Mouse (Mus musculus) layer of hippocampus, adult 18-20 months (tissue): ENCODE measurements at regions not wholly inside any gene's neighbourhood (a gene's known extent, or its start where the extent isn't known, plus 50 kb on each side); places are given as distances from the start of the nearest gene placed in this dataset.

Experiments
- DNase-seq, 2 experiments: peaks; one replicate each; pipeline ENCODE4 v3.0.0; 2022; ENCODE audit warnings: low spot score in 2 of 2

DNA sequence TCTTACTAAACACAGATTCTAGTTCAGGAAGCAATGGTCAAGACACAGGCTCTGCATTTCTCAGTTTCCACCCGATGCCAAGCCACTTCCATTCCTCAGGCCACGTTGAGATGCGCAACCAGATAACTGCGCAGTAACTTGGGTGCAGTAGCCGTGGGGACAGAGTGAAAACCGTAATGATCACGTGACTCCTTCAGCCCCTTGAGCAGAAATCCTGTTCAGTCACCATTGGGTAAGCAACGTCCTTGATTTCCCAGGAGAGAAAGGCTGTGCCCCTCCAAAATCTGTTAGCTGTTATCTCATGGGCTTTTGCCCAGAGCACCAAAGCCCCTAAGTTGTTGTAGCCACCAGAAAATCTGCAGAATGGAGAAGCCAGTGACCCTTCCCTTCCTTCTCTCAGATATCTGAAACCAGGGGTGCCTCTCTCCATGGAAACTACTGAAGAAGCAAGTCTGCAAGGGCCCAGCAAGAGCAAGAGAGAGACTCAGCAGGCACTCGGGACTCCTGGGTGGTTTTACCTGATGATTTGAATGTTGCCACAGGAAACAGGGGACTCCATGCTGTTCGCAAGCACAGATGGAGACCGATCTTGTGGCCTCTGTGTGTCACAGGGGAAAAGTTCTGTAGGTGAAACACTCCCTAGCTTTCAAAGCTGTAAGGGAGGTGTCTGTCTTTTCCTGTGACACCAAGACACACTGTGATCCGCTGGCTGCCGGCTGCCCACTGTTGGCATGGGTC lies 126.7 kb downstream of the Lmo4 start:
- no peak for DNase-seq

- no peak for DNase-seq
These were observed 135.0 kb downstream of the Lmo4 start for GRCm38 (mm10) chr3:144069979-144070540.

- DNase-seq = no peak
These were observed 138.0 kb downstream of the Lmo4 start for GRCm38 (mm10) chr3:144067016-144067415.

DNA sequence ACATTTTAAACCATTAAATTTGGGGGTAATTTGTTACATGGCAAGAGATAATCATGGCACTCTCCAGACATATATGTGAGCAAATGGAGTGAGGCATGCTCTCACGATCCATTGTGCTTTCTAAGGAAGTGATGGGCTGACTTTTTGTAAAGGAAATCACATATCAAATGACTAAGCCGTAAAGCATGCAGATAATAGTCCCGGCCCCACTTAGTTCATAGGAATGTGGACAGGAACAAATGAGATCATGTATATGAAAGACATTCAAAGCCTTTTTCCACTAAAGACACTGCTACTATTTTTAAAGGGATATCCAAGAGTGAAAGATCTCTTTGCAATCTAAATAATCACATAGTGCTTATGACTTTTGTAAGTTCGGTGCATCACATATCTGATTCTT lies 146.9 kb downstream of the Lmo4 start:
- DNase-seq = no peak

DNA sequence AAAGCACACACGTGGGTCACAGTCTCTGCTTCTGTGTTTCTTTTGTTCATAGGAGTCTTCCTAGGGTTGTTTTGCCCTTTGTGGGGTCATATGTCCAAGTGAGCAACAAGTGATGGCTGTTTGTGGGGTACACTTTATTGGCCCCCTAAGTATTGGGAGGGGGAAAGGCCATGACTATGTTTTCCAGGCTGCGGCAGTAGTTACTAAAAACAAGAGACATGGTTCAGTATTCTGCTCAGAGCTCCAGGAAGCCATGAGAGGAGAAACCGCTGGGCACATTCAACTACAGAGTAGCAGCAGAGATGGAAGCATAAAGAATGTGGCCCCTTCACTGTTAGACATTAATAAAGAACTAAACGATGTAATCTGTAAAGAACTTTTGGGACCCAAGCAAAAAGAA lies 154.7 kb downstream of the Lmo4 start:
- no peak for DNase-seq

GRCm38 (mm10) chr3:144049270-144049669 lies 155.8 kb downstream of the Lmo4 start:
- DNase-seq = no peak

- DNase-seq = no peak
These were observed 160.7 kb downstream of the Lmo4 start for GRCm38 (mm10) chr3:144044366-144044765.

DNA sequence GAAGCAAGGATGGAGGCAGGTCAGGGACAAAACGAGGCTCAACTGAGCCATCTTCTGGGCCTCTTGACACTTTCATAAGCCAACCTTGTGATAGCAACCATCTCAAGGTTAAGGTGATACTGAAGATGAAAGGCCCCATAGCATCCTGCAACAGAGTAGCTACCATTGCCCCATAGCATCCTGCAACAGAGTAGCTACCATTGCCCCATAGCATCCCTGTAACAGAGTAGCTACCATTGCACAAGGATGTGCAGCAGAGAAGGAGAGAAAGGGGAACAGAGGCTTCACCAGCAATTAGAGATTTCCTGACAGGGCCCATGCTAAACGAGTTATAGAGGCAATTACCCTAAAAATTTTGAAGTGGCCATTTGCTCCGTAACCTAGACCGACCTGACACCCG lies 163.2 kb downstream of the Lmo4 start:
- no peak for DNase-seq

GRCm38 (mm10) chr3:144039498-144039897 lies 165.5 kb downstream of the Lmo4 start:
- DNase-seq = no peak

DNA sequence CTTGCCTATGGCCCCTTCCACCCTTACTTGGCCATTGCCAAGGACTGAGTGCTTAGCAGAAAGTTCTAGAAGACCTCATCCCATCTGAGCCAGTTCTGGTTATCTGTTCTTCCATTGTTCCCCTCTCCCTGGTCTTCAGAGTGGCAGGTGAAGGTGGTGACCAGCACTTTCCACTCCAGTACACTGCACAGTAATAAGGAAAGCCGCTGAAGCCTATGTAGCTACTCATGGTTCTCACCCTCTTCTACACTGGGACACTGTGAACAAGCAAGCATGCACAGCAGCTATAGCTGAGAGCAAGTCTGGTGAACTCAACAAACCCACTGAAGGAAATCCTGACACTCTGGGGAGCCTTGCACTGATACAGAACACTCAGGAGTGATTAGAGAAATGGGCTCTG lies 175.4 kb downstream of the Lmo4 start:
- no peak for DNase-seq

DNA sequence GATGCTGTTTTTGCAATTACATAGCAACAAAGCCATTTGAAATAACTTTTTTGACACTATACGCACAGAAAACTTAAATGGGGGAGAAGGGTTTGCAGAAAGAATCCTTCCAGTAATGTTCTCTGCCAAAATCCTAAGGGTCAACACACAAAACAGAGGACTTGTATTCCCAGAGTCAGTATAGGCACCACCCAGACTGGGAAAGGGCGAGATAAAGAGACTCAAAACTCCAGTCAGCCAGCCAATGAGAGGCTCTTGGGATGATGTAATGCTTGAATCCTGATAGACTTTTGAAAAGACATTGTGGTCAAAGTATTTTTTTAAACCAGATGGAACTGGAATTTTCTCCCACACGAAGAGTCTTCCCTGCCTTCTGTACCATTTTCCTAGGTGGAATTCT lies 175.9 kb downstream of the Lmo4 start:
- no peak for DNase-seq

DNA sequence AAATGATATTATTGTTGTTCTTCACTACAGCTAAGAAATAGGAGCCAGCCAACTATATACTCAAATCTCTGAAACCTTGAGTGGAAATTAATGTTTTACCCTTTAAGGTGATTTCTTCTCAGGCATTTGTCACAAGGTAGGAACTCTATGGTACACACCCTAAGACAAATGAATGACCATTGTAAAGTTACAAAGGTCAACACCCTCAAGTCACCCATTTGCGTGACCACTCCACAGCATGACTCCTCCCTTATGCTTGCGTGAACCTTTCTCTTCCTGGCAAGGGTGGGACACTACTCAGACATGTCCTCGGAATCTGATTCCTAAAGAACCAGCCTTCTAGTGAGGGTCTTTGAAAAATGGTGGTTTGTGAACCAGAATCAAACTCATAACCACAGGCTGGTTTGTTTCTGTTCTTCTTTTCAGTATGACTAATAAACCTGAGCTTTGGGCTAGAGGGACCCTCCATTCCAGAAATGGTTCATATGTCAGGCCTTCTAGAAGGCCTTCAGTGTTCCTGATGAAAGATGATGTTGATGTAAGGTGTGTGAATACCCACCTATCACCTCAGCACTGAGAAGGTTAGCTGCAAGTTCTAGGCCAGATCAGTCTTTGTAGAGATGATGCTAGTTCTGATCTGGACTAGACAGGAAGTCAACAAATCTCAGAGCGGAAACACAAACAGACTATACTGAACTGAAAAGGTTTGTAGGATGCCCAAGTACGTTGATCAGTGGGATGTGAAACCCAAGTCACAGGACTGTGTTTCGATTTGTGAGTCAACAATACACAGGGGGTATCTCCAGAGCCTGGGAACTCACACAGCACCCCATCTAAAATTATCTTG lies 177.7 kb downstream of the Lmo4 start:
- no peak for DNase-seq

GRCm38 (mm10) chr3:144025451-144026125 lies 179.4 kb downstream of the Lmo4 start:
- no peak for DNase-seq

GRCm38 (mm10) chr3:144024216-144024615 lies 180.8 kb downstream of the Lmo4 start:
- peak in 1 of 2 experiments; percentile 74 for DNase-seq

DNA sequence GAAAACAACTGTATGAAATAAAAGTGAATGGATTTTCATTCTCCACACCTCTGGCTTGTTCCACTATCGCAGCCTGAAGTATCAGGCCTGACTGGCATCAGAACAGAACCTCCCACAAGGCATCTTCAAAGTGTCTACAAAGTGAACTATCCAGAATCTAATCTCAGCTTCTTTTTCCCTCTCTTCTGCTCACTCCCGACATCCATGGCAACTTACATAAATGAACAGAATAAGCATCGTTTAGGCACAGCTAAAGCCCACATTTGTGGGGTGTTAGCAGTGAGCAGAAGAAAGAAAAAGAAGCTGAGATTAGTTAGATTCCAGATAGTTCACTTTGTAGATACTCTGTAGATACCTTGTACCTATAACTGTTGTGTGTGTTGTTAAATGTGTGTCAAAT lies 182.0 kb downstream of the Lmo4 start:
- DNase-seq = no peak

- DNase-seq = no peak
These were observed 183.1 kb downstream of the Lmo4 start for GRCm38 (mm10) chr3:144021969-144022368.

GRCm38 (mm10) chr3:144020189-144020940 lies 184.7 kb downstream of the Lmo4 start:
- no peak for DNase-seq

DNA sequence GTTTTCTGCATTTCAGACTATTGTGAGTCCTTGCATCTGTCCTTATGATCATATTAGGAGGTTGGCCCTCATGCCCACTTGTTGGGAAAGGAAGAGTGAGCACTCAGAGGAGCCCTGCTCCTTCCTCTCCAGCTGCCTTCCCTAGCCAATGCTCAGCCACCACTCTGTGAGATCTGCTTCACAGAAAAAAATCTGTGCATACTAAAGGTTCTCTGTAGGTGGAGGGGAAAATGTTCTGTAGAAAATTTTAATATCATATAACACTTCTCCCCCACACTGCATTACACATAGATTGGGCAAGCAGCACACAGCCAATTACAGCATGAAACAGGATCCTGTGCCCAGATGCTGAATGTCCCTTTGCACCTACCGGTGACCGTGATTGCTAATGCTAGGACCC lies 185.7 kb downstream of the Lmo4 start:
- DNase-seq = no peak

GRCm38 (mm10) chr3:144018559-144018958 lies 186.5 kb downstream of the Lmo4 start:
- DNase-seq = no peak

DNA sequence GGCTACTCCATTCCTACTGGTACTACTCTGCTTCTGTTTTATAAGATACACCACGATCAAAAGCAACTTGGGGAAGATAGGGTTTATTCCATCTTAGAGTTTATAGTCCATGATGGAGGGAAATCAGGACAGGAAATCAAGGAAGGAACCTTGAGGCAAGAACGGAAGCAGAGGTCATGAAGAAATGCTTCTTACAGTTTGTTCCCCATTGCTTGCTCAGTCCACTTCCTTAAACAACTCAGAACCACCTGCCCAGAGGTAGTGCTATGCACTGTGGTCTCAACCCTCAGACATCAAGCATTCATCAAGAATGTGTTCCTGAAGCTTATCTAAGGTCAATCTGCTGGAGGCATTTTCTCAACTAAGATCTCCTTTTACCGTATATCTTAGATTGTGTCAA lies 189.8 kb downstream of the Lmo4 start:
- DNase-seq = no peak
